Mouse (Mus musculus) limb, embryonic 14.5 days (tissue): Measurements from ENCODE around the gene Sord. TPM values are rescaled to one million over a fixed set of nuclear protein-coding genes. Genes with fewer than 3 reads are reported as not detected.

Experiments
- ATAC-seq: fragments of 200-750 bp; cut with Nextera tagmentation; 2 replicates; pipeline ENCODE4 v1.8.0; 2017; ENCODE audit warnings: low read depth, moderate number of reproducible peaks, moderate TSS enrichment; ENCODE audit not compliant: low FRiP score
- DNase-seq: peaks from one replicate; pipeline ENCODE4 v3.0.0-alpha.2; 2015; ENCODE audit warnings: low spot score
- H3K27ac ChIP-seq: fragments of 300-500 bp; sonication (generic); replicated peaks from 2 replicates; pipeline ENCODE4 v1.5.1; 2014; ENCODE audit warnings: low read depth, mild to moderate bottlenecking, low read length, moderate library complexity, mixed read lengths
- H3K27me3 ChIP-seq: fragments of 300-500 bp; sonication (generic); 2 replicates; pipeline ENCODE4 v1.6.1; 2014; ENCODE audit warnings: low read length, mixed read lengths; ENCODE audit not compliant: control insufficient read depth, insufficient read depth
- H3K36me3 ChIP-seq: fragments of 300-500 bp; sonication (generic); 2 replicates; pipeline ENCODE4 v1.6.1; 2014; ENCODE audit warnings: mild to moderate bottlenecking, low read length, moderate library complexity, mixed read lengths; ENCODE audit not compliant: control insufficient read depth, insufficient read depth
- H3K4me1 ChIP-seq: fragments of 300-500 bp; sonication (generic); 2 replicates; pipeline ENCODE4 v1.6.1; 2014; ENCODE audit warnings: antibody characterized with exemption, low read length, mixed read lengths; ENCODE audit not compliant: control insufficient read depth, insufficient read depth
- H3K4me2 ChIP-seq: fragments of 300-500 bp; sonication (generic); replicated peaks from 2 replicates; pipeline ENCODE4 v1.6.1; 2014; ENCODE audit warnings: low read depth, mild to moderate bottlenecking, low read length, moderate library complexity; ENCODE audit not compliant: severe bottlenecking
- H3K4me3 ChIP-seq: fragments of 300-500 bp; sonication (generic); replicated peaks from 2 replicates; pipeline ENCODE4 v1.5.1; 2014; ENCODE audit warnings: low read length
- H3K9ac ChIP-seq: fragments of 300-500 bp; sonication (generic); 2 replicates; pipeline ENCODE4 v1.6.1; 2014; ENCODE audit warnings: mild to moderate bottlenecking, low read depth, low read length, moderate library complexity; ENCODE audit not compliant: severe bottlenecking
- H3K9me3 ChIP-seq: fragments of 300-500 bp; sonication (generic); 2 replicates; pipeline ENCODE4 v1.6.1; 2016; ENCODE audit warnings: low read length; ENCODE audit not compliant: control insufficient read depth
- POLR2A ChIP-seq: fragments of 200-500 bp; IDR thresholded peaks from 2 replicates; pipeline ENCODE4 v1.8.0; 2012; ENCODE audit warnings: inconsistent platforms, mild to moderate bottlenecking, moderate library complexity, borderline replicate concordance; ENCODE audit not compliant: insufficient read depth, insufficient read length; ENCODE audit errors: extremely low read depth
- WGBS: fragments of 180-500 bp; shearing (Covaris S2); extraction: QIAGEN DNeasy Blood & Tissue Kit; methylation state at CpG from one replicate; pipeline ENCODE4 v1.1.7; 2014; 5-methylcytosine and 5-hydroxymethylcytosine counted together
- polyA plus RNA-seq, 2 experiments: library from polyadenylated mRNA; depleted of rRNA in 1 of 2; stranded (reverse) in 1 of 2; unstranded in 1 of 2; fragments of >200 nt; fragmentation: Nextera tagmentation in 1 of 2; extraction: Ambion mirVana in 1 of 2; gene quantifications; 2 replicates each; pipeline versions ENCODE4 v1.2.1 to v1.2.3; 2012 to 2014

The Sord gene
- polyA plus RNA-seq, 2 experiments: 17.6 to 30.8 TPM

DNA sequence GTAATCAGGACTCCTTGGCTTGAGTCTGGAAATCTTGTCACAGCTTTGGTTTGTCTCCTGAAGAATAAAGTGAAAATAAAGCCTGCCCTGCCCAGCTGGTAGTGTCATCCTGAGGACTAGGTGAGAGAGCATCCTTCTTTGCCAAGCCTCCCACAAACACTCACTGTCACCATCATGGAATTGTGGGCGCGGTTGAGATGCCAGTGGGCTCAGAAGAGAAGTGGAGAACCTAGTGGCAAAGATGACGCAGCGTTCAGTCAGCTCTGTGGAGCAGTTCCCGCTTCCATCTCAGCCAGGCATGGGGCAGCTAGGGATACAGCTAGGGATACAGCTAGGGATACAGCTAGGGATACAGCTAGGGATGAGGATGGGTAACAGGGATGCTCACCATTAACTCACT is 21.4 kb downstream of the Sord start:
- H3K9me3 ChIP-seq: no peaks in the 10 kb centered on the region
- ATAC-seq (no peak), DNase-seq (no peak)
- no peaks in the 10 kb centered on the region for H3K4me1 ChIP-seq
- TF ChIP-seq POLR2A: no peak
- no peak overlapping the region for H3K4me2 ChIP-seq
- H3K4me3 ChIP-seq: no peak overlapping the region
- H3K9ac ChIP-seq: no peak overlapping the region
- H3K36me3 ChIP-seq: no peaks in the 10 kb centered on the region; the same call in 1 of the 2 replicates
- no peak overlapping the region for H3K27ac ChIP-seq
- 93% methylated on average over 5 of the region's 5 CpGs for WGBS
- no peaks in the 10 kb centered on the region for H3K27me3 ChIP-seq

DNA sequence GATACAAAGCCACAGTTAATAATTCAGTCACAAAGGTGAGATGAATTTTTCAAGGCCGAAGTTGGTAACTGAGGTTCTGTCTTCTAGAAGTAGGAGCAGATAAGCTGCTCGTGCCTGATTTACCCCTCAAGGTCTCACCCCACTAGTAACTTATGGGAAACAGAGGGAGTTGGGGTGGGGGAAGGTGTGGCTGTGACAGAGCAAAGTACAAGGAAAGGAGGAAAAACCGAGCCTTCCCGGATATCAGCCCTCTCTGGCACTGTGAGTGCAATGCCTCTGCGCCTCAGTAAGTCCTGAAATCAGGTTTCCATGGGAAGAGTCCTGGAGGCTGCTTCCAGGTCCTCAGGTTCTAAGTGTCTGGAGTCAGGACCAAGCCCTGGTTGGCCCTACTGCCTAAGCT is 26.2 kb downstream of the Sord start:
- no peaks in the 10 kb centered on the region; the same call in 1 of the 2 replicates for H3K36me3 ChIP-seq
- WGBS: 88% methylated on average over 5 of the region's 5 CpGs
- no peaks in the 10 kb centered on the region for H3K27me3 ChIP-seq
- ATAC-seq: no peak
- no peak overlapping the region for H3K9ac ChIP-seq
- no peak for TF ChIP-seq POLR2A
- no peak overlapping the region for H3K4me3 ChIP-seq
- H3K4me1 ChIP-seq: peaks cover 4% of the 10 kb centered on the region; the same call in 1 of the 2 replicates
- no peaks in the 10 kb centered on the region for H3K9me3 ChIP-seq
- no peak overlapping the region for H3K27ac ChIP-seq
- DNase-seq: no peak
- H3K4me2 ChIP-seq: no peak overlapping the region

DNA sequence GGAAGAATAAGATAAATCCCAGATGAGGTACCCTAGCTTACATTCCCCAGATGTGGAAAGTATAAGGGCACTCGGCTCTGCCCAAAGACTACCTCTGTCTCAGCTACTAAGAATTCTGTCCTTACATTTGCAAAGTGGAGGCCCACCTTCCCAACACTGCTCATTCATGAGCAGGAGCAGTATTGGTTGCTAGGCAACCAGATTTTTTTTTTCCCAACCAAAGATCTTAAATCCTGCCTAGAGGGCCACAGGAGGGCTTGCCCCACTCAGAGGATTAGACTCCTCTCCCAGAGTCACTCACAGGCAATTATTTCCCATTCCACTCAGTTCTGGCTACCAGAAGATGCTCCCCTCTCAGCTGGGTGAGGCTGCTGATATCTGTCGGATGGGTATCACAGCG is 30.1 kb downstream of the Sord start:
- DNase-seq (peak; percentile 55), ATAC-seq (no peak)
- Histone ChIP-seq H3K4me2 (no peak overlapping the region), H3K4me3 (no peak overlapping the region), H3K4me1 (peaks cover 4% of the 10 kb centered on the region; the same call in 1 of the 2 replicates), H3K9me3 (no peaks in the 10 kb centered on the region), H3K36me3 (no peaks in the 10 kb centered on the region; the same call in 1 of the 2 replicates), H3K27ac (no peak overlapping the region), H3K27me3 (no peaks in the 10 kb centered on the region), H3K9ac (no peak overlapping the region)
- WGBS: 77% methylated on average over 3 of the region's 3 CpGs
- no peak for TF ChIP-seq POLR2A

DNA sequence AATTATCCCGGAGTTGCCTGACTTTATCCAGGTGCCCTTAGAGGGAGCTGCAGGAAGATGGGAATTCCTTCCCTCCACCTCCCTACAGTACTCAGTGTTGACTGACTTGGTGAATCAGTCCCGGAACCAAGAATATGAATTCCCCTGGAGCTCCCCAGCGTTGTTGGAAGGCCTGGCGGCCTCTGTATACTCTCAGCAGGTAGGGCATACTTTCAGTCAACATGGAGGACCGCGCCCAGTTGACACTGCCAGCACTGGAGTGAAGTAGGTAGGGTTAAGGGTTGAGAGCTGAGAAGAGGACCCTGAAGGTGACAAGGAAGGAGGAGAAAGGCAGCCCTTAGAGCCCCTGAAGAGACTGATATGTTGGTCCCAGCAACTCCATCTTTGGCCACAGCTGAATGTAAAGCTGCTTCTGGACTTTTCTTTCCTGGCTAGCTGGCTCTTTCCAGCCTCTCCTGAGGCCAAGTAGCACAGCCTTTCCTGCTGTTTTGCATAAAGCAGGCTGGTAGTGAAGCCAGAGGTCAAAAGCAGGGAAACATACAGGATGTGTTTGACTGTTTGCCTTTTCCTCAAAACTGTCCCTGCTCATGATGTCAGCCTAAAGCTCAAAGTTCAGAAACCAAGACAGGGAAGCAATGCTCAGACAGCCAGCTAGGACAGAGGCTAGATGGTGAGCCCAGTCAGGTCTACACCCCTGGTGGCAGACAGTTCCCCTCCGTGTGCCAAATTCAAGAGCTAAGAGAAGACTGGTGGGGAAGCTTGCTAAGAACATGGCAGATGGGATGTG is 32.1 kb downstream of the Sord start:
- DNase-seq: no peak
- ATAC-seq: no peak

DNA sequence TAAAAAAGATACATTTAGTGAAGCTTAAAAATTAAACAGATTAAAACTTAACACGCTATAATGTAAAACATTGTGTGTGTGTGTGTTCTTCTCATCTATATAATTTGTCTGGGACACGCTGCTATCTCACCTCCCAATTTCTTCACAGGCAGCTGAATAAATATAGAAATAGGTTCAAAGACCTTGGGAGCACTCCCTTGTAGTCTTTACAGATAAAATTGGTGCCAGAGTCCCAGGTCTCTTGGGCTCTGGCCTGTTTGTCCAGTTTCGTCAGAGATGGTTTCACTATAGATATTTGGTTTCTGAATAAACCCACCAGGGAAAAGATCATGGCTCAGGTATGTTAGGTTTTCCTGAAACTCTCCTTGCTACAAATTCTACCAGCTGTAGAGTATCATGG is 44.2 kb downstream of the Sord start:
- no peaks in the 10 kb centered on the region for H3K36me3 ChIP-seq
- no peaks in the 10 kb centered on the region for H3K27me3 ChIP-seq
- ATAC-seq (no peak), DNase-seq (no peak)
- H3K4me3 ChIP-seq: no peak overlapping the region
- H3K4me1 ChIP-seq: no peaks in the 10 kb centered on the region
- H3K27ac ChIP-seq: no peak overlapping the region
- H3K4me2 ChIP-seq: no peak overlapping the region
- H3K9ac ChIP-seq: no peak overlapping the region
- 91% methylated on average over 3 of the region's 3 CpGs for WGBS
- no peak for TF ChIP-seq POLR2A
- H3K9me3 ChIP-seq: no peaks in the 10 kb centered on the region

More for the DNA sequence above, 32.1 kb downstream of the Sord start:
- Histone ChIP-seq H3K27me3 (no peaks in the 10 kb centered on the region), H3K9me3 (no peaks in the 10 kb centered on the region), H3K9ac (no peak overlapping the region), H3K27ac (no peak overlapping the region), H3K36me3 (no peaks in the 10 kb centered on the region), H3K4me1 (peaks cover 4% of the 10 kb centered on the region; the same call in 1 of the 2 replicates), H3K4me3 (no peak overlapping the region), H3K4me2 (no peak overlapping the region)
- no peak for TF ChIP-seq POLR2A
- WGBS: 89% methylated on average over 7 of the region's 7 CpGs
